Mouse (Mus musculus): ENCODE measurements around the gene Cbl. TPM values are rescaled to one million over a fixed set of nuclear protein-coding genes. Genes with fewer than 3 reads are reported as not detected.

Cbl gene
- polyA plus RNA-seq, 3 experiments from 2014 or later = 17.9 to 31.2 (median 19.8) TPM

DNA sequence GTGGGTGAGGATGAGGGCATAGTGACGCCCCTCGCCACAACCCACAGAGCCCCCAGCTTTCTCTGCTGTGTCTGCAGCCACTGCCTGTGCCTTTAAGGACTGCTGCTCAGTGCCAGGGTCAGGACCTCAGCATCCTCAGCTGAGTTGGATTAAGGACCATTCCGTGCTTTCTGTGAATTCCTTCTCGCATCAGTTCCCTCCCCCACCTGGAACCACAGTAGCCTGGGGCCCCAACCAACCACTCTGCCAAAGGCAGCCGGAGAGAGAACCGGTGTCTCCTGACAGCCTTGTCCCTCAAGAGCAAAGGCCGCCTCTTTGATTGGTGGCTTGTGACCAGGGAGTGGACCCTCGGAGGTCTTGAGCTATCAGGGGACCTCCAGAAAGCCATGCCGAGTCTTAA lies 132.4 kb downstream of the Cbl start, which contains the start of gene Mfrp:
Mfrp (plus strand) TSS at position 240 of the 400 bp plus-strand sequence.
- no peak for ATAC-seq

DNA sequence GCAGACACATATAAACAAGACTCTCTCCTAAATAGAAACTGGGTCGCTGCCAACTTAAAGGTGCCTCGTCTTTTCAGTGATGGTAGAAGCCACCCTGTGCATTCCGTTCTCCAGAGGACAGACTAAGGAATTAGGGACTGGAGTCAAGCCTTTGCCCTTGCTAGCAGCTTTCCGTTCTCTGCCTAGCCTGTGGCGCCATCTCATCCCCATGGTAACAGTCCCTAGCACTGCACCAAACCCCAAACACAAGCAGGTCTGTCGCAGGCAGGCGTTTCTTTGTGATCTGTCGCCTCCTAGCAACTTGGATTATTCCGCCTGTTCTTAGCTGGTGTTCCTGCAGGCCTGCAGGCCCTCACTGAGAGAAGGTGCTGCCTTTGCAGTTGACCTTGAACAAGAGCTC lies 137.3 kb downstream of the Cbl start:
- ATAC-seq = no peak

DNA sequence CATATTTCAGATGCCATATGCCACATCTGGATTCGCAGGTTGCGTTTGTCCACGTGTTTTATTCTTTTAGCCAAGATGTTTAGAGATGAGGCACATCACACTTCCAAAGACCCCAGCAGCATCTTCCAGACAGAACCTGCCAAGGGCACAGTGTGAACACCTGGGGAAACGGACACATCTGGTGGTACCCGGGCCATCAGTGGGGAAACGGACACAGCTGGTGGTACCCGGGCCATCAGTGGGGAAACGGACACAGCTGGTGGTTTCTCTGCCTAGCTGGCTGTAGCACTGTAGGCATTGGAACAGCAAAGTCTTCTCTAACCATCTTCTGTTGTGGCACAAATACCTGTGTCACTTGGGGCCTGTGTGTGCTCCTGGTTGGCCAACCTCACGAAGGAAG lies 138.1 kb downstream of the Cbl start:
- ATAC-seq = no peak

DNA sequence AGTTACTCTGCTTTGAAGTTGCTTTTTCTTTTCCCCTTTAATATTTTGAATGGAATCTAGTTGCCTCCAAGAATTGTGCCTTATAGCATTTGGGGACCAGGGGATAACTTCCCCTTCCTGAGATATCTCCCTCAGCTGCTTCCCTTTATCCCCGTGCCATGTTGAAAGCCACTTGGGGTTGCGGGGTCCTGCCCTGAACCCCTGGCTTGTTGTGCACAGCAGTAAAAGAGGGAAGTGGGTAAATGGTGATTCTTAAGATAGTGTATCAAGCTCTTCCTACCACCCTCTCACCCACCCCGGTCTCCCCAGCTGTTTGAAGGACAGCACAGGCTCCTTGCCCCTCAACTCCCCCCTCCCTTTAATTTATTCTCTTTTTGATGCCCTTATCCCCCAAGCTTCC lies 139.1 kb downstream of the Cbl start:
- no peak for ATAC-seq

DNA sequence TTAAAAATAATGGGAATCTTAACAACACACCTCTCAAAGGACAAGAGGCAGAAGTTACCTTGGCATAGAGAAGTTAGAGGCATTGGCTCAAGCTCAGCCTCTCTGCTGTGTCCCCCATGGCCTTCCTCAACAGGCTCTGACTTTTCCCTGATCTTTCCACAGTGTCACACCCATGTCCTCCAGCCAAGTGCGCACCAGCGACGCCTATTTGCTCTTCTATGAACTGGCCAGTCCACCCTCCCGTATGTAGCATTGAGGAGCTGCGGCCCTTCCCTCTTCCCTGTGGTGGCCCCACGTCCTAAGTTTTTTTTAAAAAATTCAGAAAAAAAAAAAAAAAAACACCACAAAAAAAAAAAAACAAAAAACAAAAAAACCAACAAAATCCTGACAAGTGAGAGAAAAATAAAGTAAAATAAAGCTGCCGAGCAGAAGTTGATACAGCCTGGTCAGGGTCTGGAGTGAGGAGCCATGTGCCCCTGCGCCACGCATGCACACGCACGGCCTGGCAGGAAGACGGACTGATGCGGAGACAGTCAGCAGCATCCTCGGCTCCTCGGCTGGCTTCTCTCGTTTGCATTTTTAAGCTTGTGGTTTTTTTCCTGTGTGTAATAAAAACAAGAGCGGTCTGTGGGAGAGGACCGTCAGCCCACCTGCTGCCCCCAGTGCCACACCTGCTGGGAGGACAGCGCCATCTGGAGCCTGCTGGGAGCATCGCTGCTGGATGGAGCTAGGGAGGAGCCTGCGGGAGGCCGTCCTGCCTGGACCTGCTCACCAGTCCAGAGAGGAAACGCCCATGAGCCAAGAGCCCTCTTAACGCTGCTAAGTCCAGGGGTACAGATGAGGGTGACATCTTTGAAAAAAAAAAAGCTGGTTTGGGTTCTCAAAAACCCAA lies 140.0 kb downstream of the Cbl start:
- ATAC-seq = no peak

Other genes with a start within 250 kb of the Cbl start
- gene Thy1, start 190.7 kb downstream of the Cbl start, polyA plus RNA-seq (2017; shearing (Covaris generic)) = 100 to 1,000 TPM; 179 to 228 (median 209) TPM
- gene Usp2, start 167.0 kb downstream of the Cbl start, polyA plus RNA-seq (2017; shearing (Covaris generic)) = 1 to 10 TPM in 2 of 3 experiments, under 1 TPM in 1; 0.53 to 5.0 (median 2.2) TPM
- not detected for gene Mfrp, start 132.3 kb downstream of the Cbl start, polyA plus RNA-seq (2017; shearing (Covaris generic))
- gene C1qtnf5, start 126.8 kb downstream of the Cbl start, polyA plus RNA-seq (2017; shearing (Covaris generic)) = not detected
- not detected for gene Gm49380, start 120.5 kb downstream of the Cbl start, polyA plus RNA-seq (2017; shearing (Covaris generic))
- 1 to 10 TPM; 3.9 to 8.2 (median 6.0) TPM for gene Rnf26, start 120.5 kb downstream of the Cbl start, polyA plus RNA-seq (2017; shearing (Covaris generic))
- gene Mcam, start 99.6 kb downstream of the Cbl start, polyA plus RNA-seq (2017; shearing (Covaris generic)) = under 1 TPM in 1 of 3 experiments, not detected in 2; 0.69 TPM
- not detected for gene Ccdc153, start 6.6 kb upstream of the Cbl start, polyA plus RNA-seq (2017; shearing (Covaris generic))
- under 1 TPM in 1 of 3 experiments, not detected in 2; 0.15 TPM for gene Pdzd3, start 17.4 kb upstream of the Cbl start, polyA plus RNA-seq (2017; shearing (Covaris generic))
- 10 to 100 TPM in 1 of 3 experiments, 1 to 10 TPM in 2; 3.3 to 10.7 (median 4.1) TPM for gene Nlrx1, start 34.5 kb upstream of the Cbl start, polyA plus RNA-seq (2017; shearing (Covaris generic))
- not detected for gene Abcg4, start 54.6 kb upstream of the Cbl start, polyA plus RNA-seq (2017; shearing (Covaris generic))
- 10 to 100 TPM; 16.2 to 24.6 (median 18.9) TPM for gene Hinfp, start 71.6 kb upstream of the Cbl start, polyA plus RNA-seq (2017; shearing (Covaris generic))
- 1 to 10 TPM; 1.7 to 3.1 (median 2.8) TPM for gene C2cd2l, start 86.2 kb upstream of the Cbl start, polyA plus RNA-seq (2017; shearing (Covaris generic))
- gene Dpagt1, start 92.0 kb upstream of the Cbl start, polyA plus RNA-seq (2017; shearing (Covaris generic)) = 10 to 100 TPM; 11.1 to 17.6 (median 13.1) TPM
- gene H2afx, start 100.6 kb upstream of the Cbl start, polyA plus RNA-seq (2017; shearing (Covaris generic)) = 10 to 100 TPM; 14.3 to 61.7 (median 16.1) TPM
- 10 to 100 TPM; 24.7 to 35.8 (median 25.4) TPM for gene Hmbs, start 110.2 kb upstream of the Cbl start, polyA plus RNA-seq (2017; shearing (Covaris generic))
- 10 to 100 TPM; 28.7 to 54.8 (median 49.8) TPM for gene Vps11, start 127.6 kb upstream of the Cbl start, polyA plus RNA-seq (2017; shearing (Covaris generic))
- 10 to 100 TPM; 14.0 to 21.4 (median 18.2) TPM for gene Hyou1, start 145.4 kb upstream of the Cbl start, polyA plus RNA-seq (2017; shearing (Covaris generic))
- 10 to 100 TPM; 13.6 to 24.2 (median 18.2) TPM for gene Slc37a4, start 162.8 kb upstream of the Cbl start, polyA plus RNA-seq (2017; shearing (Covaris generic))
- gene Rps25, start 173.1 kb upstream of the Cbl start, polyA plus RNA-seq (2017; shearing (Covaris generic)) = 1,000 to 10,000 TPM; 2,506 to 3,849 (median 3,609) TPM
- gene Trappc4, start 173.6 kb upstream of the Cbl start, polyA plus RNA-seq (2017; shearing (Covaris generic)) = 100 to 1,000 TPM; 128 to 165 (median 154) TPM
- gene Ccdc84, start 184.5 kb upstream of the Cbl start, polyA plus RNA-seq (2017; shearing (Covaris generic)) = 10 to 100 TPM; 13.6 to 35.6 (median 25.7) TPM
- gene Foxr1, start 207.1 kb upstream of the Cbl start, polyA plus RNA-seq (2017; shearing (Covaris generic)) = under 1 TPM in 2 of 3 experiments, not detected in 1; 0.17 to 0.72 TPM
- gene Upk2, start 220.9 kb upstream of the Cbl start, polyA plus RNA-seq (2017; shearing (Covaris generic)) = not detected
- 10 to 100 TPM; 11.1 to 12.4 (median 12.2) TPM for gene Bcl9l, start 248.8 kb upstream of the Cbl start, polyA plus RNA-seq (2017; shearing (Covaris generic))

Data from inflammation-experienced regulatory T-cells, adult 6 months (primary cell).